Mouse (Mus musculus) forebrain, embryonic 13.5 days (tissue): ENCODE measurements around the gene Gba. TPM values are rescaled to one million over a fixed set of nuclear protein-coding genes. Genes with fewer than 3 reads are reported as not detected.

Source experiments
- ATAC-seq: fragments of 200-750 bp; cut with Nextera tagmentation; 2 replicates; pipeline ENCODE4 v1.8.0; 2017
- H3K27ac ChIP-seq: fragments of 300-500 bp; sonication (generic); 2 replicates; pipeline ENCODE4 v1.5.1; 2015; ENCODE audit warnings: inconsistent platforms, mild to moderate bottlenecking, moderate library complexity
- H3K27me3 ChIP-seq: fragments of 300-500 bp; sonication (generic); 2 replicates; pipeline ENCODE4 v1.6.1; 2015; ENCODE audit warnings: mild to moderate bottlenecking, inconsistent platforms
- H3K36me3 ChIP-seq: fragments of 300-500 bp; sonication (generic); 2 replicates; pipeline ENCODE4 v1.6.1; 2015; ENCODE audit warnings: mild to moderate bottlenecking, inconsistent platforms; ENCODE audit not compliant: poor library complexity, severe bottlenecking
- H3K4me1 ChIP-seq: fragments of 300-500 bp; sonication (generic); 2 replicates; pipeline ENCODE4 v1.6.1; 2015; ENCODE audit warnings: inconsistent platforms
- H3K4me2 ChIP-seq: fragments of 300-500 bp; sonication (generic); 2 replicates; pipeline ENCODE4 v1.6.1; 2015; ENCODE audit warnings: inconsistent platforms, mild to moderate bottlenecking, moderate library complexity
- H3K4me3 ChIP-seq: fragments of 300-500 bp; sonication (generic); 2 replicates; pipeline ENCODE4 v1.5.1; 2015; ENCODE audit warnings: mild to moderate bottlenecking, inconsistent platforms
- H3K9ac ChIP-seq: fragments of 300-500 bp; sonication (generic); 2 replicates; pipeline ENCODE4 v1.6.1; 2015; ENCODE audit warnings: mild to moderate bottlenecking, inconsistent platforms
- H3K9me3 ChIP-seq: fragments of 300-500 bp; sonication (generic); replicated peaks from 2 replicates; pipeline ENCODE4 v1.6.1; 2016; ENCODE audit warnings: inconsistent platforms
- WGBS: fragments of 180-500 bp; shearing (Covaris S2); methylation state at CpG from one replicate; pipeline ENCODE4 v1.1.7; 2015; 5-methylcytosine and 5-hydroxymethylcytosine counted together
- polyA plus RNA-seq: library from polyadenylated mRNA; unstranded; fragments of >200 nt; fragmentation: Nextera tagmentation; extraction: Ambion mirVana; gene quantifications from 2 replicates; pipeline ENCODE4 v1.2.1, GENCODE M21; 2015

The Gba gene
- polyA plus RNA-seq, 1 experiment from 2014 or later, result 34.6 TPM

DNA sequence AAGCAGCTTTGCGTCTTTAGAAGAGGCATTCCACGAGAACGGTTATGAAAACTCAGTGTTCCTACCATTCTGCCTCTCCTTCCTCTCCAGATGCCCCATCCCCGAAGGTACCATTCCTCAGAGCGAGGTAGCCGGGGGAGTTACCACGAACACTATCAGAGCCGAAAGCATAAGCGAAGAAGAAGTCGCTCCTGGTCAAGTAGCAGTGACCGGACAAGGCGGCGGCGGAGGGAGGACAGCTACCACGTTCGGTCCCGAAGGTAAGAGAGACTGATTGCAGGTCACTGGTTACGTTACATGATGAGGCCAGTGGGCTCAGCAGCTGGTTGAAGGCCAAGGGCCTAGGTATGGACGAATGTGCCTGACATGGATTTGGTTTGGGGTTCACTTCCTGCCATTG, 35.8 kb upstream of the Gba start:
- WGBS, result 96% methylated on average over 19 of the region's 19 CpGs
- Histone ChIP-seq H3K9me3 (no peaks in the 10 kb centered on the region), H3K4me1 (peaks cover 28% of the 10 kb centered on the region), H3K27ac (no peak overlapping the region), H3K4me2 (no peak overlapping the region), H3K4me3 (no peak overlapping the region), H3K9ac (0 out of 2 replicates have a peak overlapping the region, but pooled peaks have one; percentile 21), H3K36me3 (peaks cover 50% of the 10 kb centered on the region), H3K27me3 (no peaks in the 10 kb centered on the region)
- ATAC-seq, result no peak

DNA sequence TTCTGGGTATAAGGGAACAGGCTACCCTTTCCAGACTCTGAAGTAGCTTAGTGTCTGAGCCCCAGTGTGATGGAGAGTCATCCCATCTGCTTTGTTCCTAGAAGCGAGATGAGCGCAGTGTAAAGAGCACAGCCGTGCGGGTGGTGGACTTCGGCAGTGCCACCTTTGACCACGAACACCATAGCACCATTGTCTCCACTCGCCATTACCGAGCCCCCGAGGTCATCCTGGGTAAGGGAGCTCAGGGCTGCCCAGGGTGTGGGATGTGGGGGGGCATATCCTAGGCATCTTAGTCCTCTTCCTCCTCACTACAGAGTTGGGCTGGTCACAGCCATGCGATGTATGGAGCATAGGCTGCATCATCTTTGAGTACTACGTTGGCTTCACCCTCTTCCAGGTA, 27.9 kb upstream of the Gba start:
- peaks cover 77% of the 10 kb centered on the region for H3K36me3 ChIP-seq
- no peak overlapping the region for H3K4me2 ChIP-seq
- no peaks in the 10 kb centered on the region for H3K9me3 ChIP-seq
- no peak for ATAC-seq
- no peak overlapping the region for H3K27ac ChIP-seq
- H3K4me3 ChIP-seq, result no peak overlapping the region
- H3K4me1 ChIP-seq, result peaks cover 16% of the 10 kb centered on the region
- no peak overlapping the region for H3K9ac ChIP-seq
- no peaks in the 10 kb centered on the region for H3K27me3 ChIP-seq
- 96% methylated on average over 11 of the region's 11 CpGs for WGBS

DNA sequence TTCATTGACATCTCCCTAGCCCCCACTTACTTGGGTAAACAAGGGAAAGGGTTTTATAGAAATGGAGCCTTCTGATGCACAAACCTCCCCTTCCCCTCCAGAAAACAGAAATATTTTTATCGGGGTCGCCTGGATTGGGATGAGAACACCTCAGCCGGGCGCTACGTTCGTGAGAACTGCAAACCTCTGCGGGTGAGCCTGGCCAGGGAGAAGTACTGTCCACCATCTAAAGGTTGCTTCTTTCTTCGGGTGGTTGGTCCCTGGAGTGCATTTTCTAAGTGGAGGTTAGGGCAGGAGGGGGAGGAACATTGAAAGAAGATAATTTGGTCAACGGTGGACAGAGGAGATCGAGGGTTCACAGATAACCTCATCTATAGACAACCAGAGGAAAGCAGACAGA, 27.2 kb upstream of the Gba start:
- no peaks in the 10 kb centered on the region for H3K27me3 ChIP-seq
- peaks cover 77% of the 10 kb centered on the region for H3K36me3 ChIP-seq
- WGBS, result 93% methylated on average over 10 of the region's 10 CpGs
- peaks cover 16% of the 10 kb centered on the region for H3K4me1 ChIP-seq
- no peak overlapping the region for H3K9ac ChIP-seq
- H3K27ac ChIP-seq, result no peak overlapping the region
- no peak overlapping the region for H3K4me3 ChIP-seq
- no peak overlapping the region for H3K4me2 ChIP-seq
- H3K9me3 ChIP-seq, result no peaks in the 10 kb centered on the region
- no peak for ATAC-seq

DNA sequence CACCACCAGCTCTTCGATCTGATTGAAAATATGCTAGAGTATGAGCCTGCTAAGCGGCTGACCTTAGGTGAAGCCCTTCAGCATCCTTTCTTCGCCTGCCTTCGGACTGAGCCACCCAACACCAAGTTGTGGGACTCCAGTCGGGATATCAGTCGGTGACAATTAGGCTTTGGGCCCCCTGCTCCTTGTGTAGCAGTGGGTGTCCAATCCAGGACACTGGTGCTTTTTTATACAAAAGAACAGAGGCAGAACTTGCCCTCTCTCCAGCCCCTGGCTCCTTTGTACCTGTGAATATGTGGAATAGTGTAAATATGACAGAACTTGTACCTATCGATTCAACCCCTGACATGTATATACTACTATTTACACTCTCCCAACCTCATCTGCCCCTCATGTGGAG, 26.3 kb upstream of the Gba start:
- H3K36me3 ChIP-seq, result peaks cover 78% of the 10 kb centered on the region
- H3K9ac ChIP-seq, result no peak overlapping the region
- H3K4me2 ChIP-seq, result no peak overlapping the region
- H3K9me3 ChIP-seq, result no peaks in the 10 kb centered on the region
- WGBS, result 82% methylated on average over 7 of the region's 7 CpGs
- peaks cover 16% of the 10 kb centered on the region for H3K4me1 ChIP-seq
- ATAC-seq, result peak; percentile 6; the same call in 1 of the 2 replicates
- H3K4me3 ChIP-seq, result no peak overlapping the region
- no peaks in the 10 kb centered on the region for H3K27me3 ChIP-seq
- no peak overlapping the region for H3K27ac ChIP-seq

DNA sequence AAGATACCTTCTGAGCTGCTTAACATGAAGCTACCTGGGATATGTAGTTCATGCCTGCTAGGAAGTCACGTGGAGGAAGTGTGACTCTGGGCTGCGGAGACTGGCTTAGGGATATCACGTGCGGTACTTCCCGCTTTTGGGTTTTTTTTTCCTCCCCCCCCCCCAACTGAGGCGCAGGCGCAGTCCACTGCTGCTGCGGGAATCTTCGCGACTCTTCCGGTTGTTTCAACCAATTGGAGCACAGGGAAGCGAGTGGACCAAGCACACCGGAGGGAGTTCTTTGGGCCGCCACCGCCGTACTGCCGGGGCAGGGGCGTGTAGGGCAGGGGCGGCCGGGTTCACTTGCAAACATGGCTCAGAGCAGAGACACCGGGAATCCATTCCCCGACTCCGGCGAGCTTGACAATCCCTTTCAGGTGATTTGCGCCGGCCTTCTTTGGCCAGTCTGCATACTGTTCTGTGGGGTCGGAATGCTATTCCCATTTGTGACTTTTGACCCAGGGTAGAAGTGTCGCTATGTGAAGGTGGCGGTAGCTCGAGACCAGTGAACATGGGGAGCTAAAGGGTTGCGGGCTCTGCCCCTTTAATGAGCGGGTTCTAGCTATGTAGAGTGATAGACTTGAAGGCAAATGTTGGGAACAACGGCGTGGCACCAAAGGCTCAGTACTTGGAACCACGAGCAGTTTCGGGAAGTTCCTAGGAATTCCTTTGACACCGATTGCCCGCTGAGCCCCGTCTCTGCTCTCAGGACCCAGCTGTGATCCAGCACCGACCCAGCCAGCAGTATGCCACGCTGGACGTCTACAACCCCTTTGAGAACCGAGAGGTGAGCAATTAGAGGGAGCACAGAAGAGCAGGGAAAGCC, 25.3 kb upstream of the Gba start, which contains the start of gene Scamp3:
Gene Scamp3, plus strand, starts transcription at position 232 of the 865 bp plus-strand sequence.
- ATAC-seq, result peak; percentile 98
- H3K4me2 ChIP-seq, result peak within 1 kb of the TSS; percentile 97
- peak within 1 kb of the TSS; percentile 83 for H3K9ac ChIP-seq
- H3K27ac ChIP-seq, result 0 out of 2 replicates have a peak within 1 kb of the TSS, but pooled peaks have one; percentile 28
- H3K4me1 ChIP-seq, result peaks cover 18% of the 10 kb centered on the region
- H3K36me3 ChIP-seq, result peaks cover 78% of the 10 kb centered on the region
- H3K9me3 ChIP-seq, result no peaks in the 10 kb centered on the region
- peak within 1 kb of the TSS; percentile 71 for H3K4me3 ChIP-seq
- WGBS, result under 1% methylated on average over 43 of the region's 43 CpGs
- H3K27me3 ChIP-seq, result no peaks in the 10 kb centered on the region

DNA sequence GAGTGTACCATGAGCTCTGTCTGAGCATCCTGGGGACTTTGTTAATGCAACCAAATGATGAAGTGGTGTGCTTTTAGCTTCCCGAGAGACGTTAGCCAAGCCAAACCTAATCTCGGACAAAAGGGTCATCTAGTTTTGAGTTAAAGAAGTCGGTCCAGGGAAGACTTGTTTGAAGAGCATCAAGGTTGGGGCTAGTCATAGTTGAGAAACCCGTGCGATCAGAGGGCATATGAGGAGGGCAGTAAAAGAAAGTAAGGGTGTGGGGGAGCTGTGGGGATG, 24.7 kb upstream of the Gba start:
- H3K9me3 ChIP-seq, result no peaks in the 10 kb centered on the region
- peak overlapping the region; percentile 71 for H3K4me3 ChIP-seq
- H3K27ac ChIP-seq, result 0 out of 2 replicates have a peak overlapping the region, but pooled peaks have one; percentile 28
- peaks cover 21% of the 10 kb centered on the region for H3K4me1 ChIP-seq
- peak overlapping the region; percentile 97 for H3K4me2 ChIP-seq
- WGBS, result 9% methylated on average over 6 of the region's 6 CpGs
- H3K36me3 ChIP-seq, result peaks cover 75% of the 10 kb centered on the region
- ATAC-seq, result no peak
- H3K27me3 ChIP-seq, result no peaks in the 10 kb centered on the region
- peak overlapping the region; percentile 83 for H3K9ac ChIP-seq

DNA sequence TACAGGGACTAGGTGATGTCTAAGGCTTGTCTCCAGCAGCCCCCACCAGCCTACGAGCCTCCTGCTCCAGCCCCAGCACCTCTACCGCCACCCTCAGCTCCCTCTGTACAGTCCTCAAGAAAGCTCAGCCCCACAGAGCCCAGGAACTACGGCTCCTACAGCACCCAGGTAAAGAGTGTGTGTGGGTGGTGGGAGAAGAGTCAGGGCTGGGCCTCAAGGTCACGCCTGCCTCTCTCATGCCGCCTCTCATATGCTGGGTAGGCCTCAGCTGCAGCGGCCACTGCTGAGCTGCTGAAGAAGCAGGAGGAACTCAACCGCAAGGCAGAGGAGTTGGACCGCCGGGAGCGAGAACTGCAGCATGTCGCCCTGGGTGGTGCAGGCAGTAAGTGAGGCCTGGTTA, 23.7 kb upstream of the Gba start:
- H3K4me2 ChIP-seq, result peak overlapping the region; percentile 97; the same call in 1 of the 2 replicates
- no peak overlapping the region for H3K9ac ChIP-seq
- H3K4me1 ChIP-seq, result peaks cover 30% of the 10 kb centered on the region
- 95% methylated on average over 11 of the region's 11 CpGs for WGBS
- no peak for ATAC-seq
- no peak overlapping the region for H3K27ac ChIP-seq
- no peaks in the 10 kb centered on the region for H3K9me3 ChIP-seq
- peaks cover 65% of the 10 kb centered on the region for H3K36me3 ChIP-seq
- 0 out of 2 replicates have a peak overlapping the region, but pooled peaks have one; percentile 71 for H3K4me3 ChIP-seq
- no peaks in the 10 kb centered on the region for H3K27me3 ChIP-seq

DNA sequence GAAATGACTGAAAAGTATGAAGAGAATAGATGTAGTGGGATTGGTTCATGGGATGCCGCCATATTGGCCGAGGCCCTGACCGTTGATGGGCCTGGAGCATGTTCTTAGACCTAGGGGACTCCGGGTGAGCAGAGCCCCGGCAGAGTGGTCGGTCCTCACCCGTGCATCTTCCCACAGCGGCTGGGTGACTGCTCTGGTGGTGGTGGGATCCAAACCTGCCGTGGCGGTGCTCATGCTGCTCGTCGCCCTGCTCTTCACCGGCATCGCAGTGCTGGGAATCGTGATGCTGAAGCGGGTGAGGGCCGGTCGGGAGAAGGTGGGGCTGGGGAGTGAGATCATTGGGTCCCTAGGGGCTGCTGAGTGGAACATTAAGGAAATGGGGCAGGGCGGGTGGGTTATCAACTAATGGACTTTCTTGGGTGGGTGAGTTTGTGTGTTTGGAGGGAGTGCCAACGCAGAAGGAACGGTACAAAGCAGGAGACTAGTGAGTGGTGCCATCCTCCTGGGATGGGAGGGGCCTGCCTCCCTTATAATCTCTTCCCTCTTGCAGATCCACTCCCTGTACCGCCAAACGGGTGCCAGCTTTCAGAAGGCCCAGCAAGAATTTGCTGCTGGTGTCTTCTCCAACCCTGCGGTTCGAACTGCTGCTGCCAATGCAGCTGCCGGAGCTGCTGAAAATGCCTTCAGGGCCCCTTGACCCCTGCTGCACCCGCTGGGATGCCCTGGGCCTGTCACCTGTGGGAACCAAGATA, 20.8 kb upstream of the Gba start:
- WGBS, result 94% methylated on average over 27 of the region's 27 CpGs
- Histone ChIP-seq H3K4me3 (no peak overlapping the region), H3K4me2 (no peak overlapping the region), H3K36me3 (peaks cover 44% of the 10 kb centered on the region), H3K27me3 (no peaks in the 10 kb centered on the region), H3K4me1 (peaks cover 44% of the 10 kb centered on the region), H3K9ac (no peak overlapping the region), H3K27ac (peak overlapping the region; percentile 86; the same call in 1 of the 2 replicates), H3K9me3 (no peaks in the 10 kb centered on the region)
- no peak for ATAC-seq

DNA sequence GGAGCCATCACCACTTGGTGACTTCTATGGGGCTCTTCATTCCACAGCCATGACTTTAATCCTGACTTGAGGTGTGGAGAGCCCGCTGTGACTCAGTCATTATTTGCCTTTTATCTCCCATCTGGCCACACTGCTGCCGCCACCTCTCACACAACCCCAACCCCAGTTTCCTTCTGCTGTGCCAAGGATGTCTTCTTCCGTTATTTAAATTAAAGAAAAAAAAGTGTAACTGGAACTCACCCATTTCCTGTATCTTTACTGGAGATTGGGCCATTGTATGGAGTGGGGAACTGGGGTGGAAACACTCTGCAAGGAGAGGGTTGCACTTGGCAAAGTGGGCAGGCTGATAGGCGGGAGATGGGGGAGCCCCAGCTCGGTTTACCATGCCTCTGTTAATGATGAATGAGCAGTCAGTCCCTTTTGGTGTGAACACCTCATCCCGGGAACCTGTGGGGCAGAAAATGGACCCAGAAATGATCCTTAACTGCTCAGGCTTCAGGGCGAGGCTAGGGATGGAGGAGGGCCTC, 20.1 kb upstream of the Gba start:
- 49% methylated on average over 7 of the region's 7 CpGs for WGBS
- Histone ChIP-seq H3K4me3 (peak overlapping the region; percentile 59), H3K27me3 (no peaks in the 10 kb centered on the region), H3K4me1 (peaks cover 49% of the 10 kb centered on the region), H3K4me2 (peak overlapping the region; percentile 96), H3K9ac (no peak overlapping the region), H3K27ac (peak overlapping the region; percentile 86; the same call in 1 of the 2 replicates), H3K36me3 (peaks cover 44% of the 10 kb centered on the region), H3K9me3 (no peaks in the 10 kb centered on the region)
- peak; percentile 37 for ATAC-seq

DNA sequence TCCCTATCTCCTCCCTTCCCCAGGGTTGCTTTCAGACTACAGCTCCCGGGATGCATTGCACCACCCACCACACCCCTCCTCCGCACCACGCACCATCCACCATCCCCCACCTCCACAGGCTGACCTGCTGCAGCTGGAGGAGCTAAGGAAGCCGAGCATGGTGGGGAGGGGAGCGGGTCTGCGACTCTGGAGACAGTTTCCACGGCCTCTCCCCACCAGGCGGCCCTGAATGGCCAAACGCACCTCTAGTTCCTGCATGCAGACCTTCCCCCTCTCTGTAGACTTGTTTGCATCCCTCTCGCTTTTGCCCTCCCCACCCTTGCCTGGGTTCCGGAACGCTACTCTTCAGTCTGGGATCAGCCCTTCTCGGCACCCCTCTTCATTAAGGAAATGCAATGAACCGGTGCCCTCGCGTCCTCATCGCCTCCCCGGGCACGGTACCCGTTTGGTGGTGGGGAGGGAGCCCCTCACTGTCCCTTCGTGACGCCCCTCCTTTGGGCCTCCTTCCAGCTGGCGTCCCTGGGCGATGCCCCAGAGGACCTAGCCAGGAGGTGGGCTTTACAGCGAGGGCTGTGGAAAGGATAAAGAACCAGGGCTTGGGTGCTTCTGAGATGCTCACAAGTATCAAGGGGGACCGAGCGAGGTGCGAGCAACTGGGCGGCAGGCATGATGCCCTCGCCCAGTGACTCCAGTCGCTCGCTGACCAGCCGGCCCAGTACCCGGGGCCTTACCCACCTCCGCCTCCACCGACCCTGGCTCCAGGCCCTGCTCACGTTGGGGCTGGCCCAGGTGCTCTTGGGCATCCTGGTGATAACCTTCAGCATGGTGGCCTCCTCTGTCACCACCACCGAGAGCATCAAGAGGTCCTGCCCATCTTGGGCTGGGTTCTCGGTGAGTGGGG, 19.4 kb upstream of the Gba start, which contains the start of gene Fam189b:
Gene Fam189b, plus strand, starts transcription at position 86 of the 901 bp plus-strand sequence.
- peaks cover 43% of the 10 kb centered on the region for H3K4me1 ChIP-seq
- peak; percentile 96 for ATAC-seq
- peaks cover 50% of the 10 kb centered on the region for H3K36me3 ChIP-seq
- H3K27me3 ChIP-seq, result no peaks in the 10 kb centered on the region
- 4% methylated on average over 38 of the region's 39 CpGs for WGBS
- no peaks in the 10 kb centered on the region for H3K9me3 ChIP-seq
- H3K4me2 ChIP-seq, result peak within 1 kb of the TSS; percentile 96
- H3K27ac ChIP-seq, result peak within 1 kb of the TSS; percentile 86
- H3K4me3 ChIP-seq, result peak within 1 kb of the TSS; percentile 59
- peak within 1 kb of the TSS; percentile 86 for H3K9ac ChIP-seq

DNA sequence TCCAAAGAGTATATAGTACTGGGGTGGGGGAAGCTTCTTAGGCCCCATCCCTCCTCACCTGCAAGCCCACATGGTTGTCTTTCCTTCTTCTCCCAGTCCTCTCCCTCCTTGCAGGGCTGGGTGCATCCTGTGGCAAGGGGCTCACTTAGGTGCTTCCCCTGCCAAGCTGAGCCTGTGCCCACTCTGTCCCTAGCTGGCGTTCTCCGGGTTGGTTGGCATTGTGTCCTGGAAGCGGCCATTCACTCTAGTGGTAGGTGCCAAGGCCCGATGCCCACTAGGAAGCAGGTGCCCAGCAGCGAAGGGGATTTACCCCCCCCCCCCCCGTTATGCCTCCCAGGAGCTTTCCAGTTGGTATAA, 18.8 kb upstream of the Gba start:
- H3K9ac ChIP-seq, result peak overlapping the region; percentile 86
- H3K27me3 ChIP-seq, result no peaks in the 10 kb centered on the region
- H3K36me3 ChIP-seq, result peaks cover 53% of the 10 kb centered on the region
- peak overlapping the region; percentile 96 for H3K4me2 ChIP-seq
- no peak overlapping the region for H3K27ac ChIP-seq
- H3K9me3 ChIP-seq, result no peaks in the 10 kb centered on the region
- ATAC-seq, result no peak
- peak overlapping the region; percentile 59 for H3K4me3 ChIP-seq
- WGBS, result 63% methylated on average over 6 of the region's 6 CpGs
- H3K4me1 ChIP-seq, result peaks cover 36% of the 10 kb centered on the region
